ENCODE assay signal across 8 mouse cellular contexts in the genomic region with DNA sequence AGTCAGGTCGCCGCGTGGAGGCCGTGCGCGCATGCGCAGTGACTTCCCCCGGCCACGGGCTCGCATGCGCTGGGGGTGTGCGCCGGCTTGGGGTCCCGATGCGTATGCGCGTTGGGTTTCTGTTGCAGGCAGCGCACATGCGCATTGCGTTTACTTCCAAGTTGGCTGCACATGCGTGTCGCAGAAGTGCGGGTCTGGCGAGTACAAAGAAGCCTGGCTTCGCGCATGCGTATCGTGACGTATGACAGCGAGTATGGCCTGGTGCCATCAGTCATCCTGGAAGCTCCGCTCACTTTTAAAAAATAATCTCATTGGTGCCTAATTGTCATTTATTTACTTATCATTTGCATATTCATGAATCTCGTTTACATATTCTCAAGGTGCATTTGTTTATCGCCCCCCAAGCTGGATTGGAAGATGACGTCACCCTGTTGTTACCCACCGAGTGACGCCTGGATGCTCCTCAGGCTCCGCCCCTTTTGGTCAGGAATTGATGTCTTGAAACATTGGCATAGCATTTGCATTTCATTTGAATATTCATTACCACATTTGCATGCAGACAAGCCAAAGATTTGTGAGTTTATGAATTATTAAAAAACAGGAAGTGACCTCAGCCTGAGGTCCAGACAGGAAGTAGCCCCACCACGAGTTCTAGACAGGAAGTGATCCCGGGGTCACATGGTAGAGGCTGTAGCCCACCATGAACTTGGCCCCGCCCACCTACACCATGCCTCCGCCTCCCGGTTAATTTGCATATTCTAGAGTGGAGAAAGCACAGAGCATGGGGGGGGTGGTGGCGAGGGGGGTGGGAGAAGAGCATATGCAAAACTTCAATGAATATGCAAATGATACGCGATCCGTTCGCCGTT. TPM values are rescaled to one million over a fixed set of nuclear protein-coding genes. Genes with fewer than 3 reads are reported as not detected.
DNase-seq lines count a peak whose midpoint lies in the region; ATAC-seq lines count a peak whose summit lies in the region.

No protein-coding gene starts in this region.

- ATAC-seq in hindbrain, embryonic 11.5 days (ENCODE audit: low FRiP score) = peak; percentile 84

- H3K4me2 ChIP-seq in hindbrain, embryonic 11.5 days (replicated peaks; ENCODE audit: low read depth, low read length) = peak overlapping the region; percentile 52

- peak overlapping the region; percentile 64 for H3K4me3 ChIP-seq in hindbrain, embryonic 11.5 days (ENCODE audit: low read depth, low read length)

- no peaks in the 10 kb centered on the region for H3K36me3 ChIP-seq in hindbrain, embryonic 11.5 days (ENCODE audit: control insufficient read depth, insufficient read depth, low read length)

- peak; percentile 99 for DNase-seq in Muller cell, postnatal 12 days (ENCODE audit: inconsistent ontology term)
- peak; percentile 100 for DNase-seq in cerebellum, adult 9-11 months
- DNase-seq in frontal cortex, adult 2 months (ENCODE audit: extremely low spot score in 1 of 2, low spot score in 1 of 2) = peak; percentile 99 to 100
- peak; percentile 98 for DNase-seq in hindbrain, embryonic 11.5 days (ENCODE audit: low spot score)
- DNase-seq in layer of hippocampus, postnatal 10 days (ENCODE audit: low spot score in 2 of 2) = peak; percentile 98 to 99
- DNase-seq in lung, postnatal 10 days = peak; percentile 99
- peak; percentile 98 for DNase-seq in ovary, postnatal 36 days (ENCODE audit: low spot score)
- peak; percentile 96 for DNase-seq in thymus, postnatal 25 days

- peak overlapping the region; percentile 69 for H3K9ac ChIP-seq in hindbrain, embryonic 11.5 days (ENCODE audit: low read depth, low read length)

- under 1% methylated on average over 48 of the region's 48 CpGs for WGBS in hindbrain, embryonic 11.5 days

- H3K27me3 ChIP-seq in hindbrain, embryonic 11.5 days (ENCODE audit: control insufficient read depth, insufficient read depth, low read length) = no peaks in the 10 kb centered on the region

- no peaks in the 10 kb centered on the region for H3K4me1 ChIP-seq in hindbrain, embryonic 11.5 days (replicated peaks; ENCODE audit: control insufficient read depth, insufficient read depth, low read length)

- H3K27ac ChIP-seq in hindbrain, embryonic 11.5 days (ENCODE audit: low read depth, low read length) = peak overlapping the region; percentile 94

- H3K9me3 ChIP-seq in hindbrain, embryonic 11.5 days (ENCODE audit: control insufficient read depth, low read length) = no peaks in the 10 kb centered on the region

RNA-seq across cellular contexts. Expression of gene Ppp2r3d, which starts 51.9 kb away (rescaled TPM):
- polyA plus RNA-seq in frontal cortex, adult 2 months (2012; rRNA removed) = 175 and 181 TPM in 2 replicates
- 110 and 118 TPM in 2 replicates for polyA plus RNA-seq in hindbrain, embryonic 11.5 days (2014; fragmentation: Nextera tagmentation; extraction: Ambion mirVana)
- 100 to 1,000 TPM; 110 to 113 TPM for total RNA-seq in layer of hippocampus, postnatal 10 days (2021)

Comparison
In these comparisons a context has a peak if more than half of its experiments do, and no peak if none do; other contexts are left out.
1. Peak in every context shown above with its lines: DNase-seq, ATAC-seq, H3K4me3 ChIP-seq and H3K27ac ChIP-seq.